Mouse (Mus musculus) heart, adult 11 months (tissue): ENCODE measurements around the gene Cd80.

Experiments used
- DNase-seq: peaks from one replicate; pipeline ENCODE4 v3.0.0; 2022

Gene Cd80

GRCm38 (mm10) chr16:38455511-38456418 lies at the start of gene Cd80:
Gene Cd80 (plus strand): TSS chr16:38455561.
- peak; percentile 85 for DNase-seq

GRCm38 (mm10) chr16:38406293-38406692 lies 49.1 kb upstream of the Cd80 start:
- peak; percentile 74 for DNase-seq

- peak; percentile 82 for DNase-seq
Observed at GRCm38 (mm10) chr16:38406708-38407107, 48.7 kb upstream of the Cd80 start.

GRCm38 (mm10) chr16:38407584-38407983 lies 47.8 kb upstream of the Cd80 start:
- no peak for DNase-seq

- DNase-seq, result no peak
Observed at GRCm38 (mm10) chr16:38408416-38408815, 46.9 kb upstream of the Cd80 start.

GRCm38 (mm10) chr16:38414953-38415352 lies 40.4 kb upstream of the Cd80 start:
- no peak for DNase-seq

GRCm38 (mm10) chr16:38425374-38425773 lies 30.0 kb upstream of the Cd80 start:
- DNase-seq, result peak; percentile 88

GRCm38 (mm10) chr16:38425799-38426198 lies 29.6 kb upstream of the Cd80 start:
- no peak for DNase-seq

GRCm38 (mm10) chr16:38431446-38432185 lies 23.7 kb upstream of the Cd80 start:
- DNase-seq, result peak; percentile 94

- DNase-seq, result peak; percentile 96
Observed at GRCm38 (mm10) chr16:38432498-38433425, 22.6 kb upstream of the Cd80 start, which contains the start of gene Pla1a. Gene Pla1a (minus strand): TSS chr16:38433145.

GRCm38 (mm10) chr16:38433514-38433913 lies 21.8 kb upstream of the Cd80 start:
- DNase-seq, result peak; percentile 92

GRCm38 (mm10) chr16:38434295-38434795 lies 21.0 kb upstream of the Cd80 start:
- DNase-seq, result peak; percentile 88

- DNase-seq, result no peak
Observed at GRCm38 (mm10) chr16:38439190-38439589, 16.2 kb upstream of the Cd80 start.

- DNase-seq, result no peak
Observed at GRCm38 (mm10) chr16:38440403-38440802, 15.0 kb upstream of the Cd80 start.

GRCm38 (mm10) chr16:38441611-38442010 lies 13.8 kb upstream of the Cd80 start:
- DNase-seq, result no peak

GRCm38 (mm10) chr16:38442216-38442615 lies 13.1 kb upstream of the Cd80 start:
- no peak for DNase-seq

- no peak for DNase-seq
Observed at GRCm38 (mm10) chr16:38443721-38444464, 11.5 kb upstream of the Cd80 start.

GRCm38 (mm10) chr16:38445046-38445445 lies 10.3 kb upstream of the Cd80 start:
- no peak for DNase-seq

- no peak for DNase-seq
Observed at GRCm38 (mm10) chr16:38445576-38445975, 9.8 kb upstream of the Cd80 start.

- DNase-seq, result peak; percentile 83
Observed at GRCm38 (mm10) chr16:38446141-38446540, 9.2 kb upstream of the Cd80 start.

GRCm38 (mm10) chr16:38447366-38447765 lies 8.0 kb upstream of the Cd80 start:
- peak; percentile 84 for DNase-seq

- no peak for DNase-seq
Observed at GRCm38 (mm10) chr16:38448458-38448857, 6.9 kb upstream of the Cd80 start.
